Mouse (Mus musculus) midbrain, embryonic 13.5 days (tissue): Measurements from ENCODE around the gene Bpnt1. TPM values are rescaled to one million over a fixed set of nuclear protein-coding genes. Genes with fewer than 3 reads are reported as not detected.

Source experiments
- microRNA counts: library from miRNA; unstranded; fragments of <30 nt; microRNA quantifications from one replicate; lab custom pipeline; 2016
- microRNA-seq: library from miRNA; unstranded; fragments of <30 nt; microRNA quantifications from one replicate; pipeline ENCODE4, GENCODE M21; 2016
- polyA plus RNA-seq: library from polyadenylated mRNA; unstranded; fragments of >200 nt; fragmentation: Nextera tagmentation; extraction: Ambion mirVana; gene quantifications from 2 replicates; pipeline ENCODE4 v1.2.1, GENCODE M21; 2015

The Bpnt1 gene
- polyA plus RNA-seq, 1 experiment from 2014 or later, result 37.4 TPM

MicroRNAs within 50 kb of the gene (microRNA counts, 519-probe panel; counts per million panel counts)
- microRNA mmu-miR-194 (lab: Ali Mortazavi, UCI), result 2,530 counts per million, percentile 62 among the panel's probes with 10 or more counts

Small RNA genes lying within 50 kb of the gene (microRNA-seq; reads per million reads assigned to microRNA genes)
- gene Mir194-1, result 0.82 reads per million
- gene Mir215, result 2.1 reads per million, percentile 2 among the genes with 10 or more reads in this experiment

Other genes with a start within 250 kb of the Bpnt1 start
- gene Rab3gap2, start 128.0 kb upstream of the Bpnt1 start, polyA plus RNA-seq, result 23.6 and 24.6 TPM in 2 replicates
- 19.4 and 19.9 TPM in 2 replicates for gene Iars2, start 2.8 kb upstream of the Bpnt1 start, polyA plus RNA-seq
- 142 and 144 TPM in 2 replicates for gene Eprs, start 30.9 kb downstream of the Bpnt1 start, polyA plus RNA-seq
- gene Slc30a10, start 122.7 kb downstream of the Bpnt1 start, polyA plus RNA-seq, result 2.3 and 3.1 TPM in 2 replicates